Mouse (Mus musculus): ENCODE results near the gene Scn4b.

Scn4b gene

DNA sequence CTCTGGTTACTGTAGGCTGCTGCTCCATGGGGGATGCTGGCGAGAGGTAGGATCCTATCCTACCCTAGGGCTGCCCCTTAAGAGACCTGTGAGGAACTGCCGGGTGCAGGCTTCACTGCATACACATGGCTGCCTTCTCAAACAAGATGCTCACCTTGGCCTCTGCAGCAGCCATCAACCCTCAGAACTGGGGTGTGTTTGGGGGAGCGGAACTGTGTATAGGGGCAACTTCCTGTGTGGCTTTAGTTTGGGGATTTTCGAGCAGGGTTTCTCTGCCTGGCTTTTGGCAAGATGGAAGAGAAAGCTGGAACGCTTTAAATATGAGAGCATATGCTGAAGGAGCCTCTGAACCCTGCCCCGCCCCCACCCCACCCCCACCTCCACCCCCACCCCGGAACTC lies 11.3 kb upstream of the Scn4b start:
- no peak for DNase-seq (ENCODE audit: low spot score)

DNA sequence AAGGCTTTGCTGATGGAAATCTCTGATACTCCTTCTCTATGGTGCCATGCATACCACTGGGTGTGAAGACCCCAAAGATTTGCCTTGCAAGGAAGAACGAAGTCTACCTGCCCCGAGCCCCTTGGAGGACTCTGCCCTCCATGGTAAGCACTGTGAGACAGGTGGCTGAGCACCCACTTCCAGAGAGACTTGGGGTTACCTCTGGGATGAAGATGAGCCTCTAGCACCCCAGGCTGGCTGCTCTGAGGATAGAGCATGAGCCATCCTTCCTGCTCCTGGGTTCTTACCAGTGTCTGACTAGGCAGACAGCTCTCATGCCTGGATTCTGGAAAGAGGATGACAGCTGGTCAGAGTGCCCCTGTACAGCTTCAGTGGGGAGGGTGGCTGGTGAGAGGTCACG lies 8.1 kb upstream of the Scn4b start:
- DNase-seq (ENCODE audit: low spot score), result no peak

DNA sequence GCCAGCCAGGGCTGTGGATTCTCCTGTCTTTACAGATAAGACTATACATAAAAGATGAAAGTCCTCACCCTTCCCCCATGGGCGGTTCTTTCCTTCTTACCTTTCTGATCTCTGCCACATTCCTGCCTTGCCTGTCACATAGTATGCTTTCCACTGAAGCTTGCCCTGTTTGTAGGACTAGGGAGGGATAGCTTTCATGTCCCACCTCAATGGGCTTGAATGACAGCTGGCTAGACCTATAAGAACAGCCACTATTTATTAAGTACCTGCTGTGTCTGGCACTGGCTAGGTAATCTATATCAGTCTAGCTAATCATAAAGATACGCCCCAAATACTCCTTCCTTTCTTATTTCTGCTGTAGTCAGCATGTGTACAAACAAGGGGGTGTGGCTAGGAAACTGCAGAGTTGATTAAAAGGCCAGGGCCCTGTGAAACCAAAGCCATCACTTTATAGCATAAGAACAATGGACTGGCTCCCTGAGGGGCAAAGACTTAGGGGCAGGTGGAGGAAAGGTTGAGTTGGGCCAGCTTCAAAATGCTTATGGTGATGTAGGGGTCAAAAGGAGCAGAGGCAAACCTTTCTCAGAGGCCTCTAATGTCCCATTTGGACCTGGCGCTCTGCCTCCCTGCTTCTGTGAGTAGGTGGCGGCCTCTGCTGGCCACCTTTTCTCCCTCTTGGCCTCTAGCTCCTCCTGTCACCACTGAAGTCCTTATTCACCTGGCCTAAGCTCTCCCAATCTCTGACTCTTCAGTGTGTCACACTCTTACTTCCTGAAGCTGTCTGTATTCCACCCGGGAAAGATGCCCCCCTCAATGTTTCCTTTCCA lies 4.5 kb upstream of the Scn4b start:
- DNase-seq (ENCODE audit: low spot score), result peak; percentile 55

DNA sequence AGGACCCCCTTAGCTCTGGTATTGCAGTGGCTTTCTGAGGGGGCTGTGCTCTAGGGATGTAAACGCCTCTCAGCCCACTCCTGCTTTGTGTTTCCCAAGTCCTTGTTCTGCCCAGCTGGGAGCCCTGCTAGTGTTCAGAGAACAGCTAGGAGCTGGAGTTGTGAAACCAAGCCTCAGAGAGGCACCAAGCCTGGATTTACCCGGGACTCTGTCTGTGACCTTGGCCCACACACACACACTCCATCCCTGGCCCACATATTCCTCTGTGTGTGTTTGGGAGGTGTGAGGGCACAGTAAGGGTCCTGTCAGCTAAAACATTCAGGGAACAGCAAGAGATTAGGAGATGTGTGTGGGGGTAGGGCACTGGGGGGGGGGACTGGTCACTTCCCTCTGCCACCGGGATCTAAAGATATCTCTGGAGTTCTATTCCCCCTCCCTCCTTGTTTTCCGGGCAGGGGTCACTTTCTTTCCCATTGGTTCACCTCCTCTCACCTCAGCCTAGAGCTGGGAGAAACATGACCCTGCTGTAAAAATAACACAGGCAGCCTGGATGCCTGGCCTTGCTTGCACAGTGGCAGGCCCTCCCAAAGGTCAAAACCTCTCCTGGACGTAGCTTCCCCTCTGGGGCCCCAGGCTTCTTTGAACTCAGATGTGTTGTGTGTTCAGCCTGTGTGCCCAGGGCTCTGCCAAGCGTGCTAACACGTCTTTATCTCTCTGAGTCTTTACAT lies 1.6 kb upstream of the Scn4b start:
- no peak for DNase-seq (ENCODE audit: low spot score)

DNA sequence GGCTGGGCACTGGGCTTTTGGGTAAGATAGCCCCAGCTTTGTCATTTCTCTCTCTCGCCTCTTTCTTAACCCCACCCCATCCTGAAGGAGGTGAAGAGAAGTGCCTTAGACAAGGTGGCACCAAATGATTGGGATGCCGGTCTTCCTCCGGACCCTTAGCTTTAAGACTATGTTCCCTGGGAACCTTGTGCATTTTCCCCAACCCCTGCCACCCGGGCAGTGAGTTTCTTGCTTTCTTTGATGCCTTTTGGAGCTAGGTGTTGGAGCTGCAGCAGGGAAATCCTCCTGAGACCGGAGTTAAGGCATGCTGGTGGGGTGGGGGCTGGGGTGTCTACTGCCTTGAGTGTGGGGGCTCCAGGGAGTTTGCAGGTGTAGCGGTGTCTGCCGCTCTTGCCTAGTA lies 887 bp downstream of the Scn4b start:
- no peak for DNase-seq (ENCODE audit: low spot score)

DNA sequence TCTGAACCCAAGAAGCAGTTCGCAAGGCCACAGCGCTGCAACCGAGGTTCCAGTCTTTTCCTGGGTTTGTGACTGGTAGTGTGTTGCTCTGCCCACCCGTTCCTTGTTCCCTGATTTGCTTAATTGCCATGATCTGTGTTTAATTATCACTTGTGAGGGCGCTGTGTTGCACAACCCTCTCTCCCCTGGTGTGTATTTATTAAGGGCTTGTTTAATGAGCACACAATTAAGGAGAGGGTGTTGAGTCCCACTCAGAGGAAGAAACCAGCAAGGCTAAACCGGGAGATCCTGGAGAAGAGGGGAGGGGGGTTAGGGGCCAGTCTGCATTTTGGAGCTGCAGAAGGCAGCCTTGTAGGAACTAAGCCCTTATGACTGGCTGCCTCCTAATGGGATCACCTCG lies 2.8 kb downstream of the Scn4b start:
- no peak for DNase-seq (ENCODE audit: low spot score)

DNA sequence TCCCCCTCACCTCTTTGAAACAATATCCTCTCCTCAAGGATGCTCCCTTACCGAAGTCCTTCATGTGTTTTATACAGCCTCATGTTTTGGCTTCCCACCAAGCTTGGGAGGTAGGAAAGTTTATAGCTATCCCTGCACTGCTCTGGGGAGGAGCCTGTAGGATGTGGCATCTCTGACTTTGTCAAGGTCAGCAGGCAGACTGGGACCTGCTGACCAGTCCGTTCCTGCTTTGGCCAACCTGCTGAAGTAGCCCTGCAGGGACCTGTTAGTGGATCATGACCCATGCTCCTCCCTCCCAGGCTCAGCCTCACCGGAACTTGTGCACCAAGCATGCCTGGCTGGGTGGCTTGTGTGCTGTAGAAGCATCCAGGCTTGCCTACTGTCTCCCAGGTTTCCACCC lies 4.5 kb downstream of the Scn4b start:
- DNase-seq (ENCODE audit: low spot score), result no peak

DNA sequence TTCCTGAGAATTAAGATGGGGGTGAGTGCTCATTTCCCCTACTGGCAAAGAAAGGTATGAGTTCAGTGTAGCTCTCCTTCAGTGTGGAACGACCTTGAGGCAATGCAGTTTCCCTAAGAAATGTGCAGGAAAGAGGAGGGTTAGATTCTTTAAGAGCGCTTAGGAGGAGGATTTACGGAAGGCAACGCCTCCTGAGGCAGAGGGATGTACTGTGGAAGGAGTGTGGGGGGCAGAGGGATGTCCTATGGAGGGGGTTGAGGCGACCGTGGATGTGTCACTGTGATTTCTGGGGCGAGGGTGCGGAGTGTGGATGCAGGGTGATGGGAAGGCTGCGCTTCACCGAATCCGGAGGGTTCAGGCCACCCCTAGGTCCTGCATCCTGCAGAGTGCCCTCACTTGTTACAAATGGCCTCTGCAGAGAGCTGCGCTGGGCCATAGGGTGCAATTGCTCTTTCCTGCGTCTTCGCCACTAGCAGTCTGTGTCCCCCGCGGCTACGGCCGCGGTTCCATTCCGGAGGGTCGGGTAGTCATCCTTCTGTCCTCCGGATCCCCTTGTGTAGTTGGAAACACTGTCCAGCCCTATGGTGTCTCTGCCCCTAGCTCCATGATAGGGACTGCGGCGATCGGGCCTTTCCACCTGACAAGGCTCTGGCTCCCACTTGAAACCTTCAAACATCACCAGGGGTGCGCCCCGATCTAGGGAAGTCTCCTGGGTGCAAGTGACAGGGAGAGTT lies 7.5 kb downstream of the Scn4b start:
- DNase-seq (ENCODE audit: low spot score), result no peak

DNA sequence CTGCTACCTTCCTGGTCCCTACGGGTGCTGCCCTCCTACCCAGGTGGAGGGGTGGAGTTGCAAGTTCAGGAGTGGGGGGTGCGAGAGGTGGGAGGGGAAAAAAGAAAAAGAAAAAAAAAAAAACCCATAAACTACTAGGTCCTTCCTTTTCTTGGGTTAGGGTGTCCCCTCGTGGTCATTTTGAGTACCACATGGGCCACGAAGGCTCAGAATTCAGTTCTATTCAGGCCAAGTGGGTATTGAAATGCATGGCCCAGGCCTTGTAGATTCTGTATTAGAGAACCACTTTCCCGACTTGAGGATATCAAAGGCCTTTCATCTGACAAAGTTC lies 8.0 kb downstream of the Scn4b start:
- peak; percentile 63 for DNase-seq (ENCODE audit: low spot score)

DNA sequence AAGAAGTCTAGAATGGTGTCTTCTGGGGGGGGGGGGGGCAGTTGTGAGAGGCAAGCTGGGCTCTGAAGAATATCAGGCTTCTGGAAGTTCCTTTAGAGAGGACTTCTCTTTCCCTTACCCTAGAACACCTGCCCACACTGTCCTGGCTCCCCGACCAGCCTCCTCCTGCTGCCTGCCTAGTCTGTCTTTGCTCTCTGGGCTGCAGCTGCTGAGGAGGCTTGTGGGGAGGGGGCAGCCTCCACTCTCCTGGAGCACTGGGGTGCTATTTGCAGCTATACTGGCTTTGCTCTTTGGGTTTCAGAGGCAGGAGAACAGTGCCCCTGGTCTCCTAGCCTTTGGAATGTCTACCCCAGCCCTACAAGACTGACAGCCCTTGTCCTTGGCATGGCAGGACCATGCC lies 12.7 kb downstream of the Scn4b start:
- DNase-seq (ENCODE audit: low spot score), result no peak

DNA sequence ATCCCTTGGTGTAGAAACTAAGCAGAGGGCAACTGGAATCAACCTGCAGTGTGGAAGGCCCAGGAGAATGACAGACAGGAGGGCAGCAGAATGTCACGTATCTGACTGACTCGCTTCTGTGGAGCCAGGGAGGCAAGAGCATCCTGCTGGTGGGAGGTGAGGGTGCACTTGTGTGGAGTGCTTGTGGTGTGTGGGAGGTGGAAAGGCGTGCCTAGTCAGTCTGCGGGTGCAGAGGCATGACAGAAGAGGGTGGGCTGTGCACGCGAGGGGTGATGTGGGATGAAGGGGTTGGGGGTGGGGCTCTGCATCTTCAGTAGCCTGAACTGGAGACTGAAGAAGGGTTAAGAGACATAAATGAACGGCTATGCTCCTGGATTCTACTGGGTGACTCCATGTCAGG lies 15.2 kb downstream of the Scn4b start:
- DNase-seq (ENCODE audit: low spot score), result no peak

DNA sequence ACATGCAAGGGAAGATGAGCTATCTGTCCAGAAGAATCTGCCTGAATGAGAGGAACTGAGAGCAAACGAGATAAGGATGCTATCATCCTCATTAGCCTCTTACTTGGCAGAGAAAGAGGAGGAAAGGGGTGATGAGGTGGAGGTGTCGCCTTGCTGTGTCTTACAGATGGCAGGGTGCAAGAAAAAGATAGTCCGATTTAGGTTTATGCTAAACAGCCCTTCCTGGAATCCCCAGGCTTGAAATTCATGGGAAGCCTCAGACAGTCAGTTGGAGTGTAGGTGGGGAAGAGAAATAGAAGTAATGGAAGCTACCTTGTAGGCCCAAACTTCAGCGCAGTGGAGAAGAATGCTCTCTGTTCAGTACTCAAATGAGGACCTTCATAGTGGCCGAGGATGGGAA lies 29.7 kb downstream of the Scn4b start:
- no peak for DNase-seq (ENCODE audit: low spot score)

DNA sequence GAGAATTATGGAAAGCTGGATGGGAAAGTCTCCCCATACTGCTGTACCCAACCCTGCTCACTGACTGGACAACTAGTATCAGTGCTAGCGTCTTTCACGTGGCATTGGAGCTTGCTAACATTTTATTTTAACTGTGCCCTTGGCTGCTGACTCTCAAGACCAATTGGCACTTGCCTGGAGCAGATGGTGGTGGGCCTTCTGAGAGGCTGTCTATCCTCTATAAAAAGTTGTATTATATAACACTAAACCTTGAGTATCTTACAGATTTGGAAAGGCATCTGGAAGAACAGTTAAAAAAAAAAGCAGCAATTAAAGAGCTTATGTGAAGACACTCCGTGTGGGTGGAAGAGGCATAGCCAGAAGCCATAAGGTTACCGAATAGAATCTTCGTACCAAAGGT lies 32.0 kb downstream of the Scn4b start:
- DNase-seq (ENCODE audit: low spot score), result no peak

DNA sequence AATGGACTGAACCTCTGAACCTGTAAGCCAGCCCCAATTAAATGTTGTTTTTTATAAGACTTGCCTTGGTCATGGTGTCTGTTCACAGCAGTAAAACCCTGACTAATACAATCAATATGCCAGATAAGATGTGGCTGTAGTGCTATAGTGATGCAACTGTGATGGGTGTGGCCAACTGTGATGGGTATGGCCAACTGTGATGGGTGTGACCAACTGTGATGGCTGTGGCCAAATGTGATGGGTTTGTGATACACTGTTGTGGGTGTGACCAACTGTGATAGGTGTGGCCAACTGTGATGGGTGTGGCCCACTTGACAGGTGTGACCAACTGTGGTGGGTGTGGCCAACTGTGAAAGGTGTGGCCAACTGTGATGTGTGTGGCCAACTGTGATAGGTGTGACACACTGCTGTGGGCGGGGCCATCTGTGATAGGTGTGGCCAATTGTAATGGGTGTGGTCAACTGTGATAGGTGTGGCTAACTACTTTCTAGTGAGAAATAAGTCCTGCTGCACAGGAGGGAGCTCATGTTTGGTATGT lies 32.9 kb downstream of the Scn4b start:
- DNase-seq (ENCODE audit: low spot score), result no peak

DNA sequence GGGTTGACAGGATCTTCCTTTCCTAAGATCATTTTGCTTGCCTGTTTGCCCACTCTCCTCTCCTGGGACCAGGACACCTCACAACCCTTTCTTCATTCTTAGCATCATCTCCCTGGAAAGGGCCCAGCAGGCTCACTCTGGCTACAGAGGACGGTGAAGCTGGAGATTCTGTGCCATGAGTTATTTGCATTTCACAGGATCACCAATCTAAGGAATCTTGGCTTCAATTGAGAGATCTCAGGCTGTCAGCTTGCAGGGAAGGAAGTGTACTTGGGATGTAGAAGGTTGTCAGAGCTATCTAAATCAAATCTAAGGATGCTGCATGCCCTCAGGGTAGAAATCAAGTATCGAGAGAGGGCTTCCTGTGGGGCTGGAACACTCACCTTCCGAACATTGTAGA lies 35.3 kb downstream of the Scn4b start:
- DNase-seq (ENCODE audit: low spot score), result no peak

DNA sequence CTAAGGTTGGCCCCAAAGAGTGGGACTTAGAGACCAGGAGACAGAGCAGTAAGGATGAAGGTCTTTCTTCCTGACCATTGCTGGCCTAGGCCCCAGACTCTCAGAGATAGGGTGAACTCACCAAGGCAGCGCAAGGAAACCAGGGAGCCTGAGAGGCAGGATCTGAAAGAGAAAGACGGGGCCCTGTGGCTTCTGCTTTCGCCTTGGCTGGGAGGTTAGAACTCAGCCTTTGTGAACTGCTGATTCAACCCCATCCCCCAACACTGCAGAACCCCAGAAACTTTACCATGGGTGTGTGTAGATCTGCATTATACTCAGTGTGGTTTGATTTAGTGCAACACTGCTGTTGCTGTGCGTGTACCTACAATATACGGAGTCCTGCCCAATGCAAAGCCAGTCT lies 41.1 kb downstream of the Scn4b start:
- DNase-seq (ENCODE audit: low spot score), result no peak

DNA sequence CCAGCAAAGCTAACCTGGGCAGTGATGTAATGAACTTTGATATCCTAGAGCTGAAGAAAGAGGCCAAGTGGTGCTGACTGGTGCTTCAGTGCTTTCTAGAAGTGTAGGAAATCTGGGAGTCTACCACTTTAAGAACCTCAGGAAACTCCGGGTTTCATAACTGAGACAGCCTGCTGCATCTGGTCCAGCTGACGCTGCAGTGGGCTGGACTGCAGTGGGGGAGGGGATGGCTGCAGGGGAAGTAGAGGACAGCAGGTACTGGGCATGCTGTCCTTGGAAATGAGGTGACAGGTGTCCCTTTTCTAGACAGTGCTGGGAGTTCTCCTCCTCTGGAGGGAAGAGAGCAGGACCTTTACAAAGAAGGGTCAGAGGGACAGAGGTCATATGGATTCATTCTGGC lies 43.6 kb downstream of the Scn4b start, which contains the start of gene BC049352:
TSS of gene BC049352 (plus strand) at position 238 of the 400 bp plus-strand sequence.
- DNase-seq (ENCODE audit: low spot score), result no peak

DNA sequence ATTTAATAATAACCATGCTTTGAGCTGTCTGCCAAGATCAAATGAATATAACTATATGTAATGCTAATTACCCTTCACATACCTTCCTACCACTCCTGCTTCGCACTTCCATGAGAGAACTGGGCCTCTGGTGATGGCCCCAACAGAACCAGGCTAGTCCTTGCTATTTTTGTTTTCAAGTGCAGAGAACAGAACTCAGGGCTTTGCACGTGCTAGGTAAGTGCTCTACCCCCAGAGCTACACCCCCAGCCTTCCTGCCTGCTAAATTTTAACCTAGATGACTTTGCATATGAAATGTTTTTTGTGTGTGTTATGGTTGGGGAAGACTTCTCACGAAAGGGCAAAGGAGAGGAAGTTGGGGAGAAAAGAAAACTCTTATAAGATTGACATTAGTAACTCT lies 44.3 kb downstream of the Scn4b start:
- no peak for DNase-seq (ENCODE audit: low spot score)

DNA sequence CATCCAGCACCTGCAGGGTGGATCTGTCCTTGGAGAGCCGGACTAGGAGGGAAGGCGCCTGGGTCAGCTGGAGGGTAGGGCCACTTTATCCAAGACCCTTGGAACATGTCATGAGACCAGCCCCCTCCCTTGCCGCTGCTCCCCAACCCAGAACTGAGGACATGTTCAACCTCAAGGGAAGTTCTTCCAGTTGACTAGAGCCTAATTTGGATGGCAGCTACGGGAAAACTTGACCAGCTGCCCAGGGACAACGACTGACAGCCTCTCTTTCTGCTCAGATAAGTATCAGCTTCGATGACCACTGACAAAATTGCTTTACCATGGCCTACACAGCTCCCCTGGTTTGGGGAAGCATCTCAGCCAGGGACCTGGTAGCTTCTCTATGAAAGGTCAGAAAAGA lies 45.1 kb downstream of the Scn4b start:
- DNase-seq (ENCODE audit: low spot score), result no peak

DNA sequence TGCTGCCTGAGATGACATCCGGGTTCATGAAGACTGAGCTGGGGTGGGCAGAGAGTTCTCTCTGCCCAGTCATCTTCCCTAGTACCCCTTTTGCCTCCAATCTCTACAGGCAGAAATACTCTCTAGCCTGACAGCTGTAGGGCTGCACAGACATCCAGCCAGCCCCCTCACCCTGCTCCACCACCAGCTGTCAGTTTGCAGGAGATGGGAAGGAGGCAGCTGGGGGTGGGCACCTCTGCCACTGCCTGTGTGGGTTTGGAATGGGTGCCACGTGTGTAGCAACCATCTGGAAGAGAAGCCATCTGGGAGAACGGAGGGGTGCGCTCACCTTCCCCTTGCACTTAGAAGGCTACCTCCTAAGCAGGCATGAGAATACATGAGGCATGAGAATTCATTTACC lies 47.1 kb downstream of the Scn4b start:
- DNase-seq (ENCODE audit: low spot score), result no peak

DNA sequence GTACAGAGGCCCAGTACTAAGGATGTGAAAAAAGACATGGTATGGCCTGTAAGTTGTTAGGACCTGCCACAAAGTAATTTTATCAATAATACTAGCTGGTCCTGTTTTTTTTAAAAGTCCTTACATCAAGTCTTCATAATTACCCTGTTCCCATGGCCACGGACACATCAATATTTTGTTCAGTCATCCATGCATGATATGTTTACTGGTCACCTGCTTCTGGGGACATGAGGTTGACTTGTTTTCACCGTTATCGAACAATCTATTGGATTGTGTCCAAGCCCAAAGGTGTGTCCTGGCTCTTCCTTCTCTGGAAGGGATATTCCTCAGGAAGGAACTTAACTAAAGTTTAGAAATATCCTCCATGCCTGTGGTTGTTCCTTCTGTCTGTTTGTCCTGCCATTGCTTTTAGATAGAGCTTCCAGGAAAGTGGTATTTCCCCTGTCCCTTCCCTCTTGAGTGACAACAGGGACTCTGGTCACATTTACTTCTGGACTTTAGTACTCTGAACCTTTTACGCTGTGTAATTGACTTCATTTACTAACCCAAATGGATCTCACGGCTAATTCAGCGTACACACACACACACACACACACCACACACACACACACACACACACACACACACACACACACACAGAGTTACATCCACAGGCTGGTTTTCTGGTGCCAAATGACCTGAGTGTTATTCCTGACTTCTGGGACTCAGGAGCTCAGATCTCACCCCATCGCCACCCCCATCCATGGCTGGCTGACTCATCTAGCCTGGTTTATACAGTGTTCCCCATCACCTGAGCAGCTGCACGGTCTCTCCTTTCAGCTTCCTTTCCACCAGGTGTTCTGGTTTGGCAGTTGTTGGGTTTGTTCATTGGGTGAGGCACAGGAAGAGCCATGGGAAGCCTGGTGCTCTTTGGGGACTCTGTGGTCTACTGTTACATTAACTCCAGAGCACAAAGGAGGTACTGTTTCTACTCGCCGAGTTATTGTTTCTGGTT lies 50.7 kb downstream of the Scn4b start:
- DNase-seq (ENCODE audit: low spot score), result no peak

Data from urinary bladder, postnatal 25 days (tissue).